Mouse (Mus musculus): ENCODE measurements around the gene Olfr1101.

Gene Olfr1101

DNA sequence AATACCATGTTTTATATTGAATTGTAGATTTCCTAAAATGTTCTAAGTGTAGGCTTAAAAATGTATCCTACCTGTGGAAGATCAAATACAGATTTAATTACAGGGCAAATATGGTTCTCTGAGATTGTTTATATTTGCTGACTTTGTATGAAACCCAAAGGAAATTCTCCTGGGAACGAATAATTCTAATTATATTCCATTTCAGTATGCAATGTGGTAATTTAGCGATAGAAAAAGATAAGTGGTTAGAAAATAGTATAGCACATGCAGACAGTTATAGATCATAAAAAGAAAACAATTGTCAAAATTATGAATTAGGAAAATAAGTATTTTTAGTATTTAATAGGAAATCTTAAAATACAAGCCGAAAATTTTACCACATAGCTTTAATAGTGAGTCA lies at the start of gene Olfr1101:
Olfr1101 (minus strand) TSS at position 101 of the 400 bp plus-strand sequence.
- DNase-seq (ENCODE audit: low spot score), result no peak

DNA sequence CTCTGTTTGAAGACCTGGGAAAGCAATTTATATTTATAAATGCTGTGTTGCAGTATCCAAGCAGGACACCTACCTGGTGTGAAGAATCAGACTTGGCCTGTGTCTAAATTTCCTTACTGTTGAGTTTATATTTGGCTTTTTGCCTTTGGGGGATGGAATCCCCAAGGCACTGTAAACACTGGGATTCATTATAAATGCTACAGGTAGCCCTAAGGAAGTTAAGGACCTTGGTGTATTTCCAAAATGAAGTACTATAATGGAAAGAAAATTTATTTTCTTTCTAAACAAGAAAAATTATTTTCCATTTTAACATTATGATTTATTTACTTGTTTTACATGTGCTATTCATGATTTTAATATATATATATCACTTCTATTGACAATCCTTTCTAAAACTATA lies 45.4 kb upstream of the Olfr1101 start, which contains the start of gene Olfr1105:
Olfr1105 (minus strand) TSS at position 101 of the 400 bp plus-strand sequence.
- DNase-seq (ENCODE audit: low spot score), result no peak

DNA sequence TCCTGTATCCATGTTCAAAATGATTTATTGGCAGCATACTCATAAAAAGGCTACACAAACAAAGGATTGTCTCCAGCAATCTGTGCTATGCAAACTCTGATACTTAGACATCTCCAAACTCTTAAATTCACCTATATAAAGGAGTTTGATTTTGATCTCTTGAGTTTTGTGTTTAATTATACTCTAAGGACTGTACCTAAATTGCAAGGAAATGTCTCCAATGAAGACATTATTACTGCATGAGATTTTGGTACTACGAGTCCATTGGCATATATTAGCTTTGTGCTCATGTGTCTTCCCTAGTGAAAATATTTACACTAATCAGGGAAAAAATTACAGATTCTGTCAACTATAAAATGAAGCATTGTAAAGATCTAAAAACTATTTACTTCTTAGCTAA lies 36.0 kb upstream of the Olfr1101 start, which contains the start of gene Olfr1104:
Olfr1104 (minus strand) TSS at position 101 of the 400 bp plus-strand sequence.
- DNase-seq (ENCODE audit: low spot score), result no peak

DNA sequence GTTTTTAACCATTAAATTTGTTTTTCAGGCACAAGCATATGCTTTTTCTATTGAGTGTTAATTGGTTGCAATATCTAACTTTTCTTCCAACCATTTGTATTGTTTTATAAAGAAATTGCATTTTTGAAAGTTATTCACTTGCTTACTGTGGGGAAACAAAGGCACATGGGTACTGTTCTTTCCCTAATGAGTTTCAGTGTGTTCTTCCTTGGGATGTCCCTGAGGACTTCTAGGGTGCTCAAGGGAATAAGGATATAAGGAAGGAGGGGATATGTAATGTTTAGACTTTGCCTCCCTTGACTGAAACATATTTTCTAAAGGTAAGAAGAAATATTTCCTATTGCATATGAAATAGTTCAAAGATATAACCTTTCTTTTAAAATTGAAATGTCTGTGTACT lies 7.1 kb upstream of the Olfr1101 start, which contains the start of gene Olfr1102:
Olfr1102 (plus strand) TSS at position 301 of the 400 bp plus-strand sequence.
- DNase-seq (ENCODE audit: low spot score), result no peak

DNA sequence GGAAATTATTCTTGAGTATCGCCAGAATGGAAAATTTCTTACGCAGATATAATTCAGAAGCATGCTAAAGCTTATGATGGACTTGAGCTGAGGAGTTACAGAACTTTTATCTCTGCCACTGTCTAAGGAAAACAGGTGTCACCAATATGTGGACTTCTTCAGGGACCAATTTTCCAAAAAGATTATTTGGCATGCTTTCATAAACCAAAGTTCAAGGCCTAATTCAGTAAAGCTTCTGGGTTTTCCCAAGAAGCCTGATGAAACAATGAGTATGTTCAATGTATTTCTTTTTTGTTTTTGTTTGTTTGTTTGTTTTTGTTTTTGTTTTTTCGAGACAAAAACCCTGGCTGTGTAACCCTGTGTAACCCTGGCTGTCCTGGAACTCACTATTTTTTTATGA lies 11.2 kb downstream of the Olfr1101 start, which contains the start of gene Olfr1100:
Olfr1100 (minus strand) TSS at position 101 of the 400 bp plus-strand sequence.
- no peak for DNase-seq (ENCODE audit: low spot score)

DNA sequence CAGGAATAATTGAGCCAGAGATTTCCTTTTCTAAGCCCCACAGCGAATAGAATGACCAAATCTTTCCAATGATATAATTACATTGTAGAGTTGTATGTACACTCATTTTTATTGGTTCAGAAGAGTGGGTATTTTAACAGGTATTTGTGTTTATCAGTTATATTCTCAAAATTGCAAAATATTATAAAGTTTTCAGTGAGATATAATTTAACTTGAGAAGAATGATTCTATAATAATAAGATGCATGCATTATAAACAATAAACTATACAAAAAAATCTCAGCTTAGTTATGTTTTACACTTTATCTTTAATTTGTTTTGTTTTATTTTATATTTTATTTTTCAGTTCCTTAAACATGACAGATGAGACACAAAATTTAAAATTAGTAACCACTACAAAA lies 30.4 kb downstream of the Olfr1101 start, which contains the start of gene Olfr1099:
Olfr1099 (minus strand) TSS at position 101 of the 400 bp plus-strand sequence.
- DNase-seq (ENCODE audit: low spot score), result no peak

Data from embryo, embryonic 10.5 days (tissue).